Mouse (Mus musculus) kidney, embryonic 16.5 days (tissue): ENCODE measurements around the gene Trip13. TPM values are rescaled to one million over a fixed set of nuclear protein-coding genes. Genes with fewer than 3 reads are reported as not detected.

Experiments
- ATAC-seq: fragments of 200-750 bp; cut with Nextera tagmentation; 2 replicates; pipeline ENCODE4 v1.8.0; 2017; ENCODE audit warnings: moderate TSS enrichment; ENCODE audit not compliant: low FRiP score, low TSS enrichment
- H3K27ac ChIP-seq: fragments of 300-500 bp; sonication (generic); 2 replicates; pipeline ENCODE4 v1.5.1; 2014; ENCODE audit warnings: low read length
- H3K27me3 ChIP-seq: fragments of 300-500 bp; sonication (generic); 2 replicates; pipeline ENCODE4 v1.6.1; 2014; ENCODE audit warnings: low read length, control low read depth, mixed read lengths; ENCODE audit not compliant: insufficient read depth
- H3K36me3 ChIP-seq: fragments of 300-500 bp; sonication (generic); 2 replicates; pipeline ENCODE4 v1.6.1; 2014; ENCODE audit warnings: low read length, control low read depth, mixed read lengths; ENCODE audit not compliant: insufficient read depth
- H3K4me1 ChIP-seq: fragments of 300-500 bp; sonication (generic); 2 replicates; pipeline ENCODE4 v1.6.1; 2014; ENCODE audit warnings: low read length, control low read depth, mixed read lengths; ENCODE audit not compliant: insufficient read depth
- H3K4me2 ChIP-seq: fragments of 300-500 bp; sonication (generic); replicated peaks from 2 replicates; pipeline ENCODE4 v1.6.1; 2014; ENCODE audit warnings: low read depth, low read length
- H3K4me3 ChIP-seq: fragments of 300-500 bp; sonication (generic); 2 replicates; pipeline ENCODE4 v1.5.1; 2014; ENCODE audit warnings: mild to moderate bottlenecking, low read length
- H3K9ac ChIP-seq: fragments of 300-500 bp; sonication (generic); replicated peaks from 2 replicates; pipeline ENCODE4 v1.6.1; 2014; ENCODE audit warnings: low read length
- H3K9me3 ChIP-seq: fragments of 300-500 bp; sonication (generic); 2 replicates; pipeline ENCODE4 v1.6.1; 2016; ENCODE audit warnings: low read length, control low read depth
- WGBS: fragments of 180-500 bp; shearing (Covaris S2); extraction: QIAGEN DNeasy Blood & Tissue Kit; methylation state at CpG from one replicate; pipeline ENCODE4 v1.1.7; 2014; 5-methylcytosine and 5-hydroxymethylcytosine counted together
- polyA plus RNA-seq: library from polyadenylated mRNA; unstranded; fragments of >200 nt; fragmentation: Nextera tagmentation; extraction: Ambion mirVana; gene quantifications from 2 replicates; pipeline ENCODE4 v1.2.1, GENCODE M21; 2015

The Trip13 gene
- polyA plus RNA-seq, 1 experiment from 2014 or later = 45.9 TPM

DNA sequence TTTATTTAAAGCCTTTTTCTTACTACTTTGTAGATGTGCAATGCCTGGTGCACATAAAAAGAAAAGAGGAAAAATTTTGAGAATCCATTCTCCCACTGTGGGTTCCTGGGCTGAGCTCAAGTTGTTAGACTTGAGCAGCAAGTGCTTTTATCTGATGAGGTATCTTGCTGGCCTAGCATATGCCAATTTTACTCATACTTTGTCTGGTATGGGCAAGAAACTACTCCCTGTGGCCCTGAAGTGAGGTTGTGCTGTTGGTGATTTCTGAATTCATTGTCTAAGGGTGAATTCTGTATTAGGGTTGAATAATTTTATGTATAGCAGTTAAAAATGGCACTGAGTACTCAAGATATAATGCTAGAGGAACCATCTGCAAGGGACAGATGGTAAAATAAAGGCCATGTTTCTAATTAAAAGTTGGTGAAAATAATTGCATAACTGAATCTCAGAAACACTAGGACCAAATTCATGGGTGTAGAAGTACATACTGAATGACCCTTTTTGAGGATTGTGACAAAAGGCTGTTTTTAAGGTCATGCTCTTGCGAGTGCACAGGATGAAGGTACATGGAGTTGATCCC is 16.1 kb upstream of the Trip13 start:
- 85% methylated on average over 1 of the region's 1 CpGs for WGBS
- no peaks in the 10 kb centered on the region for H3K9me3 ChIP-seq
- H3K27ac ChIP-seq = no peak overlapping the region
- H3K4me2 ChIP-seq = no peak overlapping the region
- H3K9ac ChIP-seq = no peak overlapping the region
- H3K27me3 ChIP-seq = no peaks in the 10 kb centered on the region
- no peak overlapping the region for H3K4me3 ChIP-seq
- H3K4me1 ChIP-seq = no peaks in the 10 kb centered on the region
- H3K36me3 ChIP-seq = peaks cover 71% of the 10 kb centered on the region
- no peak for ATAC-seq

DNA sequence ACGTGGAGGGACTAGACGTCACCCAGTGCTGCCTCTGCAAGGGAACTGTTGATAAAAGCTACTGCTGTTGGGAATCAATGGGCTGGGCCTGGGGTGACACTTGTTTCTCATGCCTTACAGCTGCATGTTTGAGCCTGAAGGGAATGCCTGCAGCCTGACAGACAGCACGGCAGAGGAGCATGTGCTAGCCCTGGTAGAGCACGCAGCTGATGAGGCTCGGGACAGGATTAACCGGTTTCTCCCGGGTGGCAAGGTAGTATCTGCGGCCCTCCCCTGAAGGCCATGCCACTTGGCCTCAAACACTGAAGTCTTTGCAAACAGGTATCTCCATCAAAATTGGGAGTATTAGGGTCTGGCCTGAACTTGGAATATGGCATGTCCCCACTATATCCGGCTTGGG is 7.0 kb upstream of the Trip13 start:
- Histone ChIP-seq H3K9ac (no peak overlapping the region), H3K9me3 (no peaks in the 10 kb centered on the region), H3K36me3 (peaks cover 65% of the 10 kb centered on the region), H3K4me2 (no peak overlapping the region), H3K4me3 (no peak overlapping the region), H3K27ac (no peak overlapping the region), H3K4me1 (no peaks in the 10 kb centered on the region), H3K27me3 (no peaks in the 10 kb centered on the region)
- ATAC-seq = no peak
- WGBS = 95% methylated on average over 9 of the region's 9 CpGs

DNA sequence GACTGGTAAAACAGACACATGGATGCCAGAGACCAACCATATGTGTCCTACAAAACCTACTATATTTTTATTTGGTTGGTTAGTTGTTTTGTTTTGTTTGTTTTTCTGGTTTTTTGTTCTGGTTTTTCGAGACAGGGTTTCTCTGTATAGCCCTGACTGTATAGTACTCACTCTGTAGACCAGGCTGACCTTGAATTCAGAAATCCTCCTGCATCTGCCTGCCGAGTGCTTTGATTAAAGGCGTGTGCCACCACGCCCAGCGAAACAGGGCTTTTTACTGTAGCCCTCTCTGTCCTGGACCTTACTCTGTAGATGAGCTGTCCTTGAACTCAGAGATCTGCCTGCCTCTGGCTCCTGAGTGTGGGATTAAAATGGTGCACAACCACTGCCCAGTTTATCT is 1.5 kb upstream of the Trip13 start:
- Histone ChIP-seq H3K4me1 (peaks cover 14% of the 10 kb centered on the region), H3K4me3 (no peak overlapping the region), H3K9me3 (no peaks in the 10 kb centered on the region), H3K27ac (no peak overlapping the region), H3K4me2 (no peak overlapping the region), H3K9ac (no peak overlapping the region), H3K27me3 (no peaks in the 10 kb centered on the region), H3K36me3 (peaks cover 35% of the 10 kb centered on the region)
- ATAC-seq = no peak
- WGBS = 96% methylated on average over 5 of the region's 5 CpGs

DNA sequence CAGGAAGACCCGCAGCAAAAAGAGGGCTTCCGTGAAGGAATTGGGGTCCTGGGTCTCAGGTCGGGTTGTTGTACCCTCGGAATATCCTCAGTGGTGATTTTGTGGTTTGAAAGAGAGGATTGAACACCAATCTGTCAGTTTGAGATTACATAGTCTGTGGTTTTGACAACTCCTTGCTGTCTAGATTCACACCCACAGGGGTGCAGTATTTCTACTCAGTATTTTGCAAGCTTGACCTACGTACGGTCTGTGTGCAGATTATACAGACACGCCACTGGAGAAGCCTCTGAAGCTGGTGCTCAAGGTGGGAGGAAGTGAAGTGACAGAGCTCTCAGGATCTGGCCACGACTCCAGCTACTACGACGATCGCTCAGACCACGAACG is 585 bp upstream of the Trip13 start:
- peak overlapping the region; percentile 97 for H3K27ac ChIP-seq
- H3K36me3 ChIP-seq = peaks cover 27% of the 10 kb centered on the region
- ATAC-seq = peak; percentile 2; the same call in 1 of the 2 replicates
- peak overlapping the region; percentile 84 for H3K4me2 ChIP-seq
- H3K27me3 ChIP-seq = no peaks in the 10 kb centered on the region
- no peaks in the 10 kb centered on the region for H3K9me3 ChIP-seq
- peak overlapping the region; percentile 89 for H3K4me3 ChIP-seq
- peak overlapping the region; percentile 88 for H3K9ac ChIP-seq
- H3K4me1 ChIP-seq = peaks cover 14% of the 10 kb centered on the region
- WGBS = 35% methylated on average over 13 of the region's 13 CpGs

DNA sequence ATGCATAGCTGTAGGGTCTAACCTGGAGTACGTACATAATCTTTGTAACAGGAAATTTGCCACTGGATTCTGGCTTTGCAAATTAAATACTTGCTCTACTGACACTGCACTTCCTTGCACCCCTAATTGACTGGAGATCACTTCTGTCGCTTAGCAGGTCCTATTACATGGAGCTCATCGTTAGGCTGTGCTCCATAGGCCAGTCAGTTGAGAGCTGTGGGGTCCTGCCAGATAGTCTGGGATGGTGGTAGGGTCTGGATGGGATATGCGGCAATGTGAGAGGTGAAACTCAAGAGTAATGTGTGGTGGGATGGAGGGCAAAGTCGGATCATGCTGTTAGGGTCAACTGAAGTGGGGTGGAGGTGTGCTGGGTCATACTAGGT is 655 bp downstream of the Trip13 start:
- Histone ChIP-seq H3K36me3 (peaks cover 26% of the 10 kb centered on the region), H3K4me2 (peak overlapping the region; percentile 84), H3K4me3 (peak overlapping the region; percentile 89), H3K9ac (peak overlapping the region; percentile 88), H3K27ac (no peak overlapping the region), H3K9me3 (no peaks in the 10 kb centered on the region), H3K4me1 (peaks cover 14% of the 10 kb centered on the region), H3K27me3 (no peaks in the 10 kb centered on the region)
- peak; percentile 43 for ATAC-seq
- 10% methylated on average over 5 of the region's 5 CpGs for WGBS

DNA sequence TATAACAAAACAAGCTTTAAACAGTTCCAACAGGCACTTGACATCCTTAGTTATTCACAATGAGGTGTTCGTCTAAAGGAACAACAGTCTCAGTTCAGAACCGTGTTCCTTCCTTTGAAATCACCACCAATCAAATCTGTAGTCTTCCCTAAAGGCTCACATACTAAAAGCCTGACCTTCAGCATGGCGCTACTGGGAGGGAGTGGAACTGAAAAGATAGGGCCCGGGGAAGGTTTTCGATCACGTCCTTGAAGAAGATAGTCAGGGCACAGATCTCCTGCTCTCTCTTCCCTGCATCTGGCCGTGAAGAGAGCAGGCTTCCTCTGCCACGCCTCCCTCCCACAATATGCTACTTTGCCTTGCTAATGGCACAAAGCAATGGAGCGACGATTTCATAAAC is 5.4 kb downstream of the Trip13 start:
- Histone ChIP-seq H3K36me3 (peaks cover 49% of the 10 kb centered on the region), H3K4me1 (peaks cover 8% of the 10 kb centered on the region), H3K9me3 (no peaks in the 10 kb centered on the region), H3K4me2 (no peak overlapping the region), H3K9ac (no peak overlapping the region), H3K4me3 (no peak overlapping the region), H3K27me3 (no peaks in the 10 kb centered on the region), H3K27ac (no peak overlapping the region)
- 91% methylated on average over 10 of the region's 10 CpGs for WGBS
- no peak for ATAC-seq

GRCm38 (mm10) chr13:73913066-73913465 is 24.5 kb downstream of the Trip13 start:
- H3K4me2 ChIP-seq = no peak overlapping the region
- no peak overlapping the region for H3K9ac ChIP-seq
- H3K36me3 ChIP-seq = peaks cover 48% of the 10 kb centered on the region
- no peaks in the 10 kb centered on the region for H3K4me1 ChIP-seq
- no peak overlapping the region for H3K4me3 ChIP-seq
- ATAC-seq = no peak
- H3K27ac ChIP-seq = no peak overlapping the region
- H3K27me3 ChIP-seq = no peaks in the 10 kb centered on the region
- WGBS = 93% methylated on average over 4 of the region's 4 CpGs
- no peaks in the 10 kb centered on the region for H3K9me3 ChIP-seq

DNA sequence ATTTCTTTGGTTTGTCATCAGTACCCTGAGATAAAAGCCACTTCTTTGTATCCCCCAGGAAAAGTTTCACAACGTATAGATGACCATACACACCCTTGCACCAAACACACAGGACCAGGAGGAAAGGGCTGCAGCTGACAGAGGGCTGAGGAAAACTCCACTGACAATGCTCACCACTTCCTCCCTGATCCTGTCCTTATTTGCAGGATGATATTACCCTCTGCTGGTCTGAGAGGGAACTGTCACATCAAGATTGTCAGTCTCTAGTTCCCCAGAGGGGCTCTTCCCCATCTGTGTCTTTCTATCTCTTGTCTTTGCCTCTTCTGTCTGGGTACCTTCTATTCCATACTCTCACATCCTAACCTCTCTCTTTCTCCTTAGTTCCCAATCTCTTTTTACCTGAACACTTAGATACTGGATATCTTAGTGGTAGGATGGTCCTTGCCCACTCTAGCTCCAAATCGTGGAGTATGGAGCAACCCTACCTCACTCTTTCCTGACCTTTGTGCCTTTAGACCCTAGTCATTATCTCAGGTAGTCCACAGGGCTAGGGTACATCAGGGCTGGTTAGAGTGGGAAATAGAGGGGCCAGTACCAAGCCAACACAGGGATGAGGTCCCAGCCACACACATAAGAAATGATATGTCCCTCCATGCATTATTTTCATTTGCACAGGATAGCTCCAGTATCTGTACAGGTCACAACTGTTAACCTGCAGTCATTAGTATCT is 29.7 kb downstream of the Trip13 start:
- H3K4me1 ChIP-seq = no peaks in the 10 kb centered on the region
- H3K9ac ChIP-seq = no peak overlapping the region
- no peaks in the 10 kb centered on the region for H3K9me3 ChIP-seq
- no peak overlapping the region for H3K27ac ChIP-seq
- no peak overlapping the region for H3K4me2 ChIP-seq
- H3K4me3 ChIP-seq = no peak overlapping the region
- peaks cover 8% of the 10 kb centered on the region; the same call in 1 of the 2 replicates for H3K36me3 ChIP-seq
- 56% methylated on average over 2 of the region's 2 CpGs for WGBS
- ATAC-seq = peak; percentile 46; the same call in 1 of the 2 replicates
- H3K27me3 ChIP-seq = no peaks in the 10 kb centered on the region

DNA sequence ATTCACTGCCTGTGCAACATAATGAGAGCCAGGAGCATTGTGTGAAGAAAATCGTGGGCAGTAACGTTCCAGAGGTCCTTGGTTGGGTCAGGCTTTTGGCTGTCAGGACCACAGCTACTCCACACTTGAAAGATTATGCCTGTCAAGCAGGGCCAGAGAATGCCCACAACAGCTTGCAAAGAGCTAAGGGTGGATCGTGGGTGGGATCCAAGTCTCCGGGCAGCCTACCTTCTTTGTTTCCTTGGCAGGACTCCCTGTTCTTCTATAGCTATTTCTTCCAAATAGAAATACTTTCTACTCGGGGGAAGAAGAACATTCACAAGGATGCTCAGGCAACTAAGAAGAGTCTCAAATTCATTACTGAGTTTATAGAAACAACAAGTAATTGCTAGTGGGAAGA is 30.4 kb downstream of the Trip13 start:
- 80% methylated on average over 5 of the region's 5 CpGs for WGBS
- Histone ChIP-seq H3K36me3 (0 out of 2 replicates have a peak, but pooled peaks cover 4% of the 10 kb centered on the region), H3K4me3 (no peak overlapping the region), H3K27me3 (no peaks in the 10 kb centered on the region), H3K9me3 (no peaks in the 10 kb centered on the region), H3K9ac (no peak overlapping the region), H3K4me2 (no peak overlapping the region), H3K4me1 (no peaks in the 10 kb centered on the region), H3K27ac (no peak overlapping the region)
- no peak for ATAC-seq

DNA sequence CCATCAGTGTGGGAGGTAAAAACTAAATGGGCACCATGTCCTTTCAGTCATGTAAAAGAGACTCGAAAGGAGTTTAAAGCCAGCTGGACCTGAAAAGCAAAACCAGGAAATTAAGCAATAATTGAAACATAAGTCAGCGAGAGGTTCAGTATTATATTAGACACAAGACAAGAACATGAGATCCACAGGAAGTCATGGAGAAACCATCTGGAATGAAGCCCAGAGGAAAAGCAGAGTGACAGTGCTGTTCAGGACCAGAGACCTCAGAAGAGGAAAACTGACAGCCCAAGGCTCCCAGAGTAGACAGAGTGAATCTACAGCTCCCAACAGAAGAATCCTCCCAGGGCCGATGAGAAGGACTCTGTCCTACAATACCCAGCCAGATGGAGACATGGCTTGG is 40.0 kb downstream of the Trip13 start:
- H3K27ac ChIP-seq = no peak overlapping the region
- no peak overlapping the region for H3K9ac ChIP-seq
- H3K36me3 ChIP-seq = no peaks in the 10 kb centered on the region
- 62% methylated on average over 3 of the region's 3 CpGs for WGBS
- H3K9me3 ChIP-seq = no peaks in the 10 kb centered on the region
- H3K4me2 ChIP-seq = no peak overlapping the region
- peaks cover 2% of the 10 kb centered on the region; the same call in 1 of the 2 replicates for H3K4me1 ChIP-seq
- H3K27me3 ChIP-seq = no peaks in the 10 kb centered on the region
- no peak; the same call in 1 of the 2 replicates for ATAC-seq
- no peak overlapping the region for H3K4me3 ChIP-seq
